Mouse (Mus musculus) myocyte (in vitro differentiated cells): Measurements from ENCODE around the gene Tekt2. TPM values are rescaled to one million over a fixed set of nuclear protein-coding genes. Genes with fewer than 3 reads are reported as not detected.

Experiments
- H3K27me3 ChIP-seq: one replicate; pipeline ENCODE4 v1.6.1; 2011; ENCODE audit not compliant: control insufficient read depth, insufficient read depth, insufficient read length
- H3K36me3 ChIP-seq: one replicate; pipeline ENCODE4 v1.6.1; 2011; ENCODE audit not compliant: control insufficient read depth, insufficient read depth
- H3K4me2 ChIP-seq: one replicate; pipeline ENCODE4 v1.6.1; 2011; ENCODE audit warnings: low read depth, control low read depth
- H3K4me3 ChIP-seq: one replicate; pipeline ENCODE4 v1.5.1; 2011; ENCODE audit warnings: mild to moderate bottlenecking, control low read depth, moderate library complexity
- H3K79me2 ChIP-seq: one replicate; pipeline ENCODE4 v1.6.1; 2011; ENCODE audit not compliant: control insufficient read depth, insufficient read depth
- H3ac ChIP-seq: one replicate; pipeline ENCODE4 v1.6.1; 2011; ENCODE audit not compliant: control insufficient read depth, insufficient read length
- CEBPB ChIP-seq: IDR thresholded peaks from 2 replicates; pipeline ENCODE4 v1.6.1; 2011; ENCODE audit warnings: mild to moderate bottlenecking, moderate library complexity; ENCODE audit not compliant: poor library complexity, insufficient read depth, severe bottlenecking
- E2F4 ChIP-seq: IDR thresholded peaks from one replicate; pipeline ENCODE4 v1.6.1; 2011; ENCODE audit warnings: mild to moderate bottlenecking, control low read depth, moderate library complexity; ENCODE audit not compliant: insufficient read depth
- MAX ChIP-seq: IDR thresholded peaks from one replicate; pipeline ENCODE4 v1.6.1; 2011; ENCODE audit warnings: low read depth, mild to moderate bottlenecking, control low read depth
- MYOD1 ChIP-seq, 3 experiments: IDR thresholded peaks; one replicate each; pipeline ENCODE4 v1.6.1; 2011; ENCODE audit warnings: control low read depth in 2 of 3, low read depth in 2 of 3, mild to moderate bottlenecking in 2 of 3, moderate library complexity in 1 of 3; ENCODE audit not compliant: insufficient read length in 2 of 3, control insufficient read depth in 1 of 3
- MYOG ChIP-seq, 3 experiments: IDR thresholded peaks; one replicate each; pipeline ENCODE4 v1.6.1; 2011; ENCODE audit warnings: control low read depth in 2 of 3, low read depth in 2 of 3, mild to moderate bottlenecking in 2 of 3; ENCODE audit not compliant: insufficient read length in 2 of 3, control insufficient read depth in 1 of 3, insufficient read depth in 1 of 3
- POLR2A ChIP-seq: IDR thresholded peaks from one replicate; pipeline ENCODE4 v1.6.1; 2011; ENCODE audit warnings: low read depth, mild to moderate bottlenecking, control low read depth, moderate library complexity; ENCODE audit not compliant: insufficient read length
- POLR2AphosphoS2 ChIP-seq: IDR thresholded peaks from one replicate; pipeline ENCODE4 v1.6.1; 2011; ENCODE audit warnings: low read depth, control low read depth; ENCODE audit not compliant: insufficient read length
- REST ChIP-seq: IDR thresholded peaks from one replicate; pipeline ENCODE4 v1.6.1; 2011; ENCODE audit warnings: mild to moderate bottlenecking, control low read depth, moderate library complexity; ENCODE audit not compliant: insufficient read depth, insufficient read length
- SRF ChIP-seq: IDR thresholded peaks from one replicate; pipeline ENCODE4 v1.6.1; 2011; ENCODE audit warnings: low read depth; ENCODE audit not compliant: control insufficient read depth, insufficient read length
- TCF12 ChIP-seq: IDR thresholded peaks from one replicate; pipeline ENCODE4 v1.6.1; 2011; ENCODE audit warnings: mild to moderate bottlenecking, control low read depth; ENCODE audit not compliant: poor library complexity, insufficient read depth, severe bottlenecking
- TCF3 ChIP-seq: IDR thresholded peaks from one replicate; pipeline ENCODE4 v1.6.1; 2011; ENCODE audit warnings: low read depth, control low read depth; ENCODE audit not compliant: insufficient read length
- USF1 ChIP-seq: IDR thresholded peaks from one replicate; pipeline ENCODE4 v1.6.1; 2011; ENCODE audit warnings: low read depth, mild to moderate bottlenecking, control low read depth, moderate library complexity
- polyA plus RNA-seq: library from polyadenylated mRNA; unstranded; fragments of >200 nt; fragmentation: generic; extraction: Trizol; gene quantifications from one replicate; pipeline ENCODE4 v1.2.1, GENCODE M21; 2012; ENCODE audit warnings: missing spikeins

The Tekt2 gene
- polyA plus RNA-seq, 1 experiment: 0.49 TPM

DNA sequence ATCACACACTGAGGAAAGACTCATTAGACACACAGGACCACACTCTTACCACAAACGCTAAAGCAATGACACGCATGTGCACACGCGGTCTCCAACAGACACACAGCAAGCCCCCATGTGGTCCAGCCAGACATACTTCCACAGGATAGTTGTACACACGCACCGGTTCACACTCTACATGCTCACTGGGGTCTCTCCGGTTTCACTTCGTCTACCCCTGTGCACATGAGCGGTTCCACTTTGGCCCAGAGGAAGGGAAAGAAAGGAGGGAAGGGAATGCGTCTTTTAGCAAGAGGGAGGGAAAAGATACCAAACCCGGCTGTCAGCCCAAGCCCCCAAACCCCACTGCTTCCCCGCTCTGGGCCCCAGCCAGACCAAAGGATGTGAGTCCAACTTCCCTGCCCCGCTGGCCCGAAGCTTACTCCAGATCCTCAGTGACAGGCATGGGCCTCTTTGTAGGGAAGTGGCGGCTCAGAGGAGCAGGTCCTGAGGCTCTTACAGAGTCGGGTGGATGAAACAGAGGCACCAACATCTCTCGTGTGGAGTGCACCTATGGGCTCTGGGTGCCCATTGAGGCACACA is 37.3 kb downstream of the Tekt2 start:
- no peaks in the 10 kb centered on the region for H3K36me3 ChIP-seq
- H3K79me2 ChIP-seq: no peaks in the 10 kb centered on the region
- peaks cover 25% of the 10 kb centered on the region for H3K27me3 ChIP-seq
- H3ac ChIP-seq: no peak overlapping the region
- no peak overlapping the region for H3K4me2 ChIP-seq
- no peak overlapping the region for H3K4me3 ChIP-seq
- no peak for TF ChIP-seq POLR2A
- no peak for TF ChIP-seq POLR2AphosphoS2
- no peak for TF ChIP-seq MAX
- TF ChIP-seq SRF: no peak
- TF ChIP-seq TCF3: no peak
- TF ChIP-seq TCF12: no peak
- no peak for TF ChIP-seq CEBPB
- no peak for TF ChIP-seq MYOG (IDR thresholded peaks at IDR 0.05; ENCODE audit: control insufficient read depth in 1 of 3, insufficient read depth in 1 of 3, insufficient read length in 2 of 3, low read depth in 2 of 3)
- TF ChIP-seq E2F4: no peak
- no peak for TF ChIP-seq REST
- no peak for TF ChIP-seq USF1
- no peak for TF ChIP-seq MYOD1 (IDR thresholded peaks at IDR 0.05; ENCODE audit: control insufficient read depth in 1 of 3, insufficient read length in 2 of 3, low read depth in 2 of 3)

DNA sequence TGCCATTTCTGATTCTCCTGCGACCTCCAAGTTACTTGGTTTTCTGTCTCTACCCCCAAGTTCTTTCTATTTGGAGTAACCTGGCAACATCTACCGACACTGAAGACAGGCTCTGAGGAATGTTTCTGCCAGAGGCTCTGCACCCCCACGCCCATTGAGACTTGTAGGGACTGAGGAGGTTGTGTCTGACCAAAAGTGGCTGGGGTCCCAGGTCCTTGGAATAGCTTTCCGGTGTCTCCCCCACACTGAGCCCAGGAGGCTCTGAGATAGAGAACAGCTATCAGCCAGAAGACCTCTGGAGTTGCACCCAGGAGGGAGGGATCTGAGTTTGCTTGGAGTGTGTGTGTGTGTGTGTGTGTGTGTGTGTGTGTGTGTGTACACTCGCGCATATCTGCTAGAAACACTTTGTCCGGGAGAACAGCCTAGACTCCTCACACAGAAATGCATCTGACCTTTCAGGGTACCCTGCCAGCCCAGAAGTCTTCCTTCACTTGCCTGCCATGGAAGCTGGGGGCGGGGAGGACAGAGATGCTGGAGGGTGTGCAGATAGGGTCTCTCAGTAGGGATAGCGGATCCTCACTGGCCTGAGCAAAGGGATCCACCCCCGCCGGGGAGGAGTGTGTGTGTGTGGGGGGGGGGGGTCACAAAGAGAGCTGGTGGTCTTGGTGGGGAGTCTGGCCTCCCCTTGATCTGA is 38.0 kb downstream of the Tekt2 start:
- no peak overlapping the region for H3K4me3 ChIP-seq
- H3K4me2 ChIP-seq: no peak overlapping the region
- no peak overlapping the region for H3ac ChIP-seq
- H3K36me3 ChIP-seq: no peaks in the 10 kb centered on the region
- H3K79me2 ChIP-seq: no peaks in the 10 kb centered on the region
- TF ChIP-seq CEBPB: no peak
- no peak for TF ChIP-seq E2F4
- no peak for TF ChIP-seq MAX
- no peak for TF ChIP-seq USF1
- no peak for TF ChIP-seq SRF
- TF ChIP-seq REST: no peak
- no peak for TF ChIP-seq MYOG (IDR thresholded peaks at IDR 0.05; ENCODE audit: control insufficient read depth in 1 of 3, insufficient read depth in 1 of 3, insufficient read length in 2 of 3, low read depth in 2 of 3)
- no peak for TF ChIP-seq TCF12
- no peak for TF ChIP-seq POLR2A
- TF ChIP-seq POLR2AphosphoS2: no peak
- TF ChIP-seq MYOD1 (IDR thresholded peaks at IDR 0.05; ENCODE audit: control insufficient read depth in 1 of 3, insufficient read length in 2 of 3, low read depth in 2 of 3): no peak
- TF ChIP-seq TCF3: no peak
- peaks cover 25% of the 10 kb centered on the region for H3K27me3 ChIP-seq

DNA sequence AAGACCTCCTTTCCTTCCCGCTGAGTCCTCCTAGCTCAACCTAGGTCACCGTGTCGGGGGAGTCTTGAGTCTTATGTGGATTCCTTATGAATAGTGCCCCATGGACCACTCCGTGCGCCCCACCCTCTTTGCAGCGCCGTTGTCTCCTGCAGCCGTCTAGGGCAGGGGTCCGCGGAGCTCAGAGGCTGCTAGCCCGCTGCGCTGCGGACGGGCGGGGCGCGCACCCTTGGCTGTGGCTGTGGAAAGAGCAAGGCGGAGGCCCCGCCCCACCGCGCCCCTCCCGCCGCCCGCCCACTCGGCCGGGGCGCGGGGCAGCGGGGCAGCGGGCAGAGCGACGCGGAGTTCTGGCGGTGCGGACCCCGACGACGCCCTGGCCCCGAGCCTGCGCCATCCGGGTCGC is 39.0 kb downstream of the Tekt2 start, which contains the start of gene Col8a2:
TSS of gene Col8a2 (plus strand) at position 302 of the 400 bp plus-strand sequence.
- Histone ChIP-seq H3K27me3 (peaks cover 25% of the 10 kb centered on the region), H3K79me2 (no peaks in the 10 kb centered on the region), H3K36me3 (no peaks in the 10 kb centered on the region), H3K4me2 (peak within 1 kb of the TSS; percentile 24), H3ac (no peak within 1 kb of the TSS), H3K4me3 (no peak within 1 kb of the TSS)
- no peak for TF ChIP-seq MAX

DNA sequence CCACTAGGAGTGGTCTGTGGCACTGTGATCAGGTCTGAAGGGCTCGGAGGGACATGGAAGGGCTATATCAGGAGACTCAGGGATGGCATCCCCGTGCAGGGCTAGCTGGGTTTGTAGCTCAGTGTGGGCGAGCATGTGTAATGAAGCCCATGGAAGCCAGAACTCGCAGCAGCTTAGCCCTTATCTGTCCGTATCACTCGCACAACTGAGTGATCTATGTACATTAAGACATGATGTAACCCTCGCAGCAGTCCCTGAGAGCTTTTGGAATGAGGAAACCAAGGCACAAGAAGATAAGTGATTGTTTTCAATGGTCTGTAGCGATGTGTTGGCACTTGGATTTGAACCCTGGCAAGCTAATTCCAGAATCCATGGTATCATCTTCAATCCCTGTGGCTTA is 41.9 kb downstream of the Tekt2 start:
- Histone ChIP-seq H3K4me3 (no peak overlapping the region), H3K36me3 (no peaks in the 10 kb centered on the region), H3K79me2 (no peaks in the 10 kb centered on the region), H3ac (no peak overlapping the region), H3K4me2 (no peak overlapping the region), H3K27me3 (peaks cover 25% of the 10 kb centered on the region)
- TF ChIP-seq MYOG (IDR thresholded peaks at IDR 0.05; ENCODE audit: control insufficient read depth in 1 of 3, insufficient read depth in 1 of 3, insufficient read length in 2 of 3, low read depth in 2 of 3) (no peak), REST (no peak), TCF3 (no peak), SRF (no peak), TCF12 (no peak), E2F4 (no peak), CEBPB (no peak), POLR2A (no peak), MYOD1 (IDR thresholded peaks at IDR 0.05; ENCODE audit: control insufficient read depth in 1 of 3, insufficient read length in 2 of 3, low read depth in 2 of 3) (no peak), MAX (no peak), USF1 (no peak)

DNA sequence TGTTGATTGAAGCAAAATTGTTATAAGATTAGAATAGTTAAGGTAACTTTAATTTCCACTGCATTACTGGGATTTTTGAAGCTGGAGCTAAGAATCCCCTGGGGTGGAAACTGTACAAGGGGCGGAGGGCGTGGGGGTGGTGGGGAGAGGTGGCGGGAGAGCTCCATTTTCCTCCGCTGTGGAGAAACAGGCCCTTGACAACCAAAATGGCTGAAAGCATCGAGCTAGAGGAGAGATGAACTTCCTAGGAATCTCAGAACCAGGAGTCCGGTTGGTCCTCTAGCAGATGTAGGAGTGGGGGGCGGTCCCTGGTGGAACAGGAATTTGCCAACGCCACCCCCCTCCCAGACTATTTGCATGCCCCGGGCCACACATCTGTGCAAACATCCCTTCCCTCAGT is 43.8 kb downstream of the Tekt2 start:
- TF ChIP-seq SRF: no peak
- no peak overlapping the region for H3K4me3 ChIP-seq
- H3K27me3 ChIP-seq: peaks cover 12% of the 10 kb centered on the region
- H3ac ChIP-seq: no peak overlapping the region
- H3K79me2 ChIP-seq: no peaks in the 10 kb centered on the region
- no peak overlapping the region for H3K4me2 ChIP-seq
- H3K36me3 ChIP-seq: no peaks in the 10 kb centered on the region
